Mouse (Mus musculus): Measurements from ENCODE around the gene Ubr3. TPM values are rescaled to one million over a fixed set of nuclear protein-coding genes. Genes with fewer than 3 reads are reported as not detected.

The Ubr3 gene
- polyA plus RNA-seq, 1 experiment from 2014 or later: 5.5 TPM

GRCm38 (mm10) chr2:70034895-70035294 lies 137.8 kb downstream of the Ubr3 start:
- H3K36me3 ChIP-seq (replicated peaks): no peaks in the 10 kb centered on the region
- no peaks in the 10 kb centered on the region for H3K9me3 ChIP-seq (replicated peaks)
- no peak overlapping the region for H3K9ac ChIP-seq
- no peaks in the 10 kb centered on the region for H3K4me1 ChIP-seq (replicated peaks)
- no peak for ATAC-seq (ENCODE audit: insufficient read depth)
- H3K4me3 ChIP-seq (replicated peaks): no peak overlapping the region
- H3K27me3 ChIP-seq: peaks cover 8% of the 10 kb centered on the region
- no peak overlapping the region for H3K4me2 ChIP-seq
- H3K27ac ChIP-seq (replicated peaks): no peak overlapping the region
- 67% methylated on average over 5 of the region's 5 CpGs for WGBS (ENCODE audit: insufficient replicate concordance)

GRCm38 (mm10) chr2:70035358-70035757 lies 138.3 kb downstream of the Ubr3 start:
- WGBS (ENCODE audit: insufficient replicate concordance): 48% methylated on average over 1 of the region's 1 CpGs
- Histone ChIP-seq H3K9ac (no peak overlapping the region), H3K4me3 (replicated peaks) (no peak overlapping the region), H3K27ac (replicated peaks) (no peak overlapping the region), H3K27me3 (peaks cover 7% of the 10 kb centered on the region), H3K9me3 (replicated peaks) (no peaks in the 10 kb centered on the region), H3K36me3 (replicated peaks) (no peaks in the 10 kb centered on the region), H3K4me1 (replicated peaks) (no peaks in the 10 kb centered on the region), H3K4me2 (no peak overlapping the region)
- ATAC-seq (ENCODE audit: insufficient read depth): no peak

- Histone ChIP-seq H3K27me3 (peaks cover 5% of the 10 kb centered on the region), H3K4me1 (replicated peaks) (no peaks in the 10 kb centered on the region), H3K9ac (no peak overlapping the region), H3K4me2 (no peak overlapping the region), H3K36me3 (replicated peaks) (no peaks in the 10 kb centered on the region), H3K4me3 (replicated peaks) (no peak overlapping the region), H3K9me3 (replicated peaks) (no peaks in the 10 kb centered on the region), H3K27ac (replicated peaks) (no peak overlapping the region)
- 53% methylated on average over 8 of the region's 8 CpGs for WGBS (ENCODE audit: insufficient replicate concordance)
- no peak for ATAC-seq (ENCODE audit: insufficient read depth)
Measured at GRCm38 (mm10) chr2:70037221-70037620, 140.2 kb downstream of the Ubr3 start.

- 45% methylated on average over 7 of the region's 7 CpGs for WGBS (ENCODE audit: insufficient replicate concordance)
Measured at GRCm38 (mm10) chr2:70038752-70039151, 141.7 kb downstream of the Ubr3 start, which contains the start of gene Myo3b. Gene Myo3b, plus strand, starts transcription at chr2:70039126.

GRCm38 (mm10) chr2:70044466-70044865 lies 147.4 kb downstream of the Ubr3 start:
- Histone ChIP-seq H3K27ac (replicated peaks) (no peak overlapping the region), H3K36me3 (replicated peaks) (no peaks in the 10 kb centered on the region), H3K9me3 (replicated peaks) (no peaks in the 10 kb centered on the region), H3K9ac (no peak overlapping the region), H3K4me2 (no peak overlapping the region), H3K4me3 (replicated peaks) (no peak overlapping the region), H3K4me1 (replicated peaks) (no peaks in the 10 kb centered on the region), H3K27me3 (peaks cover 4% of the 10 kb centered on the region; the same call in 1 of the 2 replicates)
- no peak for ATAC-seq (ENCODE audit: insufficient read depth)
- WGBS (ENCODE audit: insufficient replicate concordance): 60% methylated on average over 6 of the region's 6 CpGs

More at GRCm38 (mm10) chr2:70038752-70039151, 141.7 kb downstream of the Ubr3 start, which contains the start of gene Myo3b:
- no peaks in the 10 kb centered on the region for H3K36me3 ChIP-seq (replicated peaks)
- H3K9me3 ChIP-seq (replicated peaks): no peaks in the 10 kb centered on the region
- no peak within 1 kb of the TSS for H3K9ac ChIP-seq
- H3K27ac ChIP-seq (replicated peaks): no peak within 1 kb of the TSS
- no peaks in the 10 kb centered on the region for H3K4me1 ChIP-seq (replicated peaks)
- ATAC-seq (ENCODE audit: insufficient read depth): no peak
- no peak within 1 kb of the TSS for H3K4me3 ChIP-seq (replicated peaks)
- no peak within 1 kb of the TSS for H3K4me2 ChIP-seq
- peaks cover 5% of the 10 kb centered on the region; the same call in 1 of the 2 replicates for H3K27me3 ChIP-seq

GRCm38 (mm10) chr2:70047868-70048267 lies 150.8 kb downstream of the Ubr3 start:
- H3K36me3 ChIP-seq (replicated peaks): no peaks in the 10 kb centered on the region
- H3K9ac ChIP-seq: no peak overlapping the region
- WGBS (ENCODE audit: insufficient replicate concordance): 49% methylated on average over 11 of the region's 11 CpGs
- no peaks in the 10 kb centered on the region for H3K9me3 ChIP-seq (replicated peaks)
- H3K27ac ChIP-seq (replicated peaks): no peak overlapping the region
- no peaks in the 10 kb centered on the region for H3K4me1 ChIP-seq (replicated peaks)
- H3K4me2 ChIP-seq: no peak overlapping the region
- peaks cover 4% of the 10 kb centered on the region; the same call in 1 of the 2 replicates for H3K27me3 ChIP-seq
- no peak overlapping the region for H3K4me3 ChIP-seq (replicated peaks)
- ATAC-seq (ENCODE audit: insufficient read depth): no peak

GRCm38 (mm10) chr2:70053803-70054202 lies 156.8 kb downstream of the Ubr3 start:
- Histone ChIP-seq H3K4me1 (replicated peaks) (no peaks in the 10 kb centered on the region), H3K4me2 (no peak overlapping the region), H3K9me3 (replicated peaks) (no peaks in the 10 kb centered on the region), H3K36me3 (replicated peaks) (no peaks in the 10 kb centered on the region), H3K9ac (no peak overlapping the region), H3K27me3 (no peaks in the 10 kb centered on the region), H3K27ac (replicated peaks) (no peak overlapping the region), H3K4me3 (replicated peaks) (no peak overlapping the region)
- no peak for ATAC-seq (ENCODE audit: insufficient read depth)
- 74% methylated on average over 9 of the region's 9 CpGs for WGBS (ENCODE audit: insufficient replicate concordance)

- Histone ChIP-seq H3K27ac (replicated peaks) (no peak overlapping the region), H3K9ac (no peak overlapping the region), H3K27me3 (peaks cover 2% of the 10 kb centered on the region; the same call in 1 of the 2 replicates), H3K4me1 (replicated peaks) (no peaks in the 10 kb centered on the region), H3K4me3 (replicated peaks) (no peak overlapping the region), H3K9me3 (replicated peaks) (no peaks in the 10 kb centered on the region), H3K4me2 (no peak overlapping the region), H3K36me3 (replicated peaks) (no peaks in the 10 kb centered on the region)
- WGBS (ENCODE audit: insufficient replicate concordance): 67% methylated on average over 4 of the region's 4 CpGs
- no peak for ATAC-seq (ENCODE audit: insufficient read depth)
Measured at GRCm38 (mm10) chr2:70058201-70058600, 161.2 kb downstream of the Ubr3 start.

GRCm38 (mm10) chr2:70060359-70061345 lies 163.6 kb downstream of the Ubr3 start:
- H3K9me3 ChIP-seq (replicated peaks): no peaks in the 10 kb centered on the region
- H3K4me2 ChIP-seq: no peak overlapping the region
- H3K27me3 ChIP-seq: peaks cover 2% of the 10 kb centered on the region; the same call in 1 of the 2 replicates
- H3K36me3 ChIP-seq (replicated peaks): no peaks in the 10 kb centered on the region
- H3K4me3 ChIP-seq (replicated peaks): no peak overlapping the region
- no peak for ATAC-seq (ENCODE audit: insufficient read depth)
- 59% methylated on average over 11 of the region's 11 CpGs for WGBS (ENCODE audit: insufficient replicate concordance)
- H3K4me1 ChIP-seq (replicated peaks): no peaks in the 10 kb centered on the region
- no peak overlapping the region for H3K9ac ChIP-seq
- H3K27ac ChIP-seq (replicated peaks): no peak overlapping the region

GRCm38 (mm10) chr2:70065116-70065515 lies 168.1 kb downstream of the Ubr3 start:
- H3K27me3 ChIP-seq: no peaks in the 10 kb centered on the region
- H3K36me3 ChIP-seq (replicated peaks): no peaks in the 10 kb centered on the region
- H3K9me3 ChIP-seq (replicated peaks): no peaks in the 10 kb centered on the region
- no peak overlapping the region for H3K27ac ChIP-seq (replicated peaks)
- WGBS (ENCODE audit: insufficient replicate concordance): 58% methylated on average over 6 of the region's 6 CpGs
- ATAC-seq (ENCODE audit: insufficient read depth): no peak
- no peak overlapping the region for H3K4me2 ChIP-seq
- no peak overlapping the region for H3K9ac ChIP-seq
- H3K4me3 ChIP-seq (replicated peaks): no peak overlapping the region
- H3K4me1 ChIP-seq (replicated peaks): no peaks in the 10 kb centered on the region

- Histone ChIP-seq H3K27me3 (no peaks in the 10 kb centered on the region), H3K36me3 (replicated peaks) (no peaks in the 10 kb centered on the region), H3K4me2 (no peak overlapping the region), H3K9ac (no peak overlapping the region), H3K9me3 (replicated peaks) (no peaks in the 10 kb centered on the region), H3K27ac (replicated peaks) (no peak overlapping the region), H3K4me1 (replicated peaks) (no peaks in the 10 kb centered on the region), H3K4me3 (replicated peaks) (no peak overlapping the region)
- WGBS (ENCODE audit: insufficient replicate concordance): 63% methylated on average over 7 of the region's 7 CpGs
- no peak for ATAC-seq (ENCODE audit: insufficient read depth)
Measured at GRCm38 (mm10) chr2:70065729-70066300, 168.8 kb downstream of the Ubr3 start.
